Mouse (Mus musculus): Measurements from ENCODE around the gene Thsd4.

DNA sequence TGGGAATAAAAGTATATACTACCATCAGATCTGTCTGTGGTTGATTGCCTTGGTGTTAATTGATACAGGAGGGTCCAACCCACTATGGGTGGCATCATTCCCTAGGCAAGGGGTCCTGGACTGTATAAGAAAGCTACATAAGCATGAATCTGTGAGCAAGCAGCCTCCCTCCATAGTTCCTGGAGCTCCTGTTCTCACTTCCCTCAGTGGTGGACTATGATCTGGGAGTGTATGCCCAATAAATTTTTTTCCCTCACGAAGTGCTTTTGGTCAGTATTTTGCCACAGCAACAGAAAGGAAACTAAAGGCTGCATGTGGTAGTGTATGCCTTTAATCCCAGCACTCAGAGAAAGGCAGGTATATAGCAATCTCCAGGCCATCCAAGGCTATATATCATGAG, 237.5 kb downstream of the Thsd4 start:
- TF ChIP-seq CTCF (IDR thresholded peaks at IDR 0.05; ENCODE audit: low read depth, low read length): no peak
- TF ChIP-seq POLR2A (IDR thresholded peaks at IDR 0.05; ENCODE audit: extremely low read depth, insufficient read depth, low read length): no peak
